Comparison of ENCODE assay signal across 9 mouse cellular contexts in genomic region chr4:131743831-131744684, GRCm38 (mm10).
DNase-seq lines count a peak whose midpoint lies in the region; ATAC-seq and TF ChIP-seq lines count a peak whose summit lies in the region.
"Had no signal": no experiment of that assay in that cellular context is flagged by ENCODE, and none has a peak within 500 bp of the region (broad histone marks: within the 10 kb centered on the region; RNA-seq: fewer than 3 reads in every experiment).

No protein-coding gene starts in this region.

- no peak for TF ChIP-seq CTCF in kidney, adult 2 months (conservative IDR thresholded peaks at IDR 0.05; ENCODE audit: insufficient read depth, insufficient read length, low read depth, low read length)

- H3K4me3 ChIP-seq in kidney, adult 2 months (ENCODE audit: insufficient read depth, low read depth, low read length), result no peak overlapping the region
- H3K4me3 ChIP-seq: midbrain, embryonic 15.5 days had no signal

- peak; percentile 44 for ATAC-seq in granulocyte monocyte progenitor cell, adult 5-6 weeks (replicated peaks; ENCODE audit: poor library complexity, severe bottlenecking)
- ATAC-seq: midbrain, embryonic 15.5 days had no signal

- peaks cover 8% of the 10 kb centered on the region; the same call in 1 of the 2 replicates for H3K4me1 ChIP-seq in kidney, adult 2 months (ENCODE audit: control insufficient read depth, insufficient read depth, low read length)

- H3K27me3 ChIP-seq in kidney, adult 2 months (replicated peaks; ENCODE audit: control insufficient read depth, insufficient read depth, low read length), result no peaks in the 10 kb centered on the region
- H3K27me3 ChIP-seq: midbrain, embryonic 15.5 days had no signal

- H3K36me3 ChIP-seq in kidney, adult 2 months (ENCODE audit: control insufficient read depth, insufficient read depth, low read length), result no peaks in the 10 kb centered on the region
- H3K36me3 ChIP-seq: midbrain, embryonic 15.5 days had no signal

- peak overlapping the region; percentile 85 for H3K27ac ChIP-seq in kidney, adult 2 months (ENCODE audit: insufficient read depth, low read depth, low read length)
- H3K27ac ChIP-seq: midbrain, embryonic 15.5 days had no signal

- DNase-seq in embryo, embryonic 10 days (ENCODE audit: low spot score), result peak; percentile 49
- DNase-seq in kidney, adult 2 months, result peak; percentile 83
- DNase-seq in lung, postnatal 25 days (ENCODE audit: low spot score), result peak; percentile 82
- DNase-seq in frontal cortex, postnatal 14 days (ENCODE audit: low spot score in 2 of 2), result no peak
- DNase-seq in spleen, adult 18-20 months, result no peak
- no peak for DNase-seq in cerebellum, adult 8-10 months
- DNase-seq in layer of hippocampus, adult 18-20 months (ENCODE audit: low spot score in 2 of 2), result no peak

- 14% methylated on average over 5 of the region's 5 CpGs for WGBS in kidney, adult 2 months

- no peak for TF ChIP-seq POLR2A in kidney, adult 2 months (IDR thresholded peaks at IDR 0.05; ENCODE audit: low read depth, low read length)

Comparison
In these comparisons a context has a peak if more than half of its experiments do, and no peak if none do; other contexts are left out.
1. DNase-seq: peak in embryo, embryonic 10 days (single experiment), kidney, adult 2 months (single experiment) and lung, postnatal 25 days (single experiment); none in frontal cortex, postnatal 14 days (0 of 2), spleen, adult 18-20 months (0 of 2), cerebellum, adult 8-10 months (single experiment) and layer of hippocampus, adult 18-20 months (0 of 2).